Mouse (Mus musculus) layer of hippocampus, postnatal 14 days (tissue): ENCODE measurements around the gene Ap2s1. TPM values are rescaled to one million over a fixed set of nuclear protein-coding genes. Genes with fewer than 3 reads are reported as not detected.

Experiments
- DNase-seq, 2 experiments: peaks; one replicate each; pipeline ENCODE4 v3.0.0; 2021 to 2022; ENCODE audit warnings: low spot score in 2 of 2, mixed read lengths in 1 of 2
- total RNA-seq, 2 experiments: library from RNA; stranded (reverse); gene quantifications; 2 replicates each; pipeline ENCODE4 v1.2.3; 2021

Gene Ap2s1
- total RNA-seq, 2 experiments from 2014 or later, result 337 to 357 TPM

DNA sequence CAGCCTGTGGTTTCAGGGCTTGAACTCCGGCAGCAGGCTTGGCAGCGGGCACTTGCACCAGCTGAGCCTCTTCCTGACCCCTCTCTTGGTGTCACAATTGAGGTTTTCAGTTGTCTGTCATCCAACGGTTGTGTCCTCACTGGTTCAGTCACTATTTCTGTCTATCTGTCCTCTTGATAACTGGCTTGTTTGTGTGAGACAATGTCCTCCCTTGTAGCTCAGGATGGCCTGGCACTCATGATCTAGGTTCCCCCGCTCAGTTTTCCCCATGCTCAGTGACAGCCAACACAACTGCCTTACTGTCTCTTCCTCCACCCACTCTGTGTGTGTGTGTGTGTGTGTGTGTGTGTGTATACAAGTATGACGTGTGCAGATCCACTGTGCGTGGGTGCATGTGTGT is 9.4 kb downstream of the Ap2s1 start:
- DNase-seq, result no peak

GRCm38 (mm10) chr7:16752016-16752415 is 13.8 kb downstream of the Ap2s1 start:
- DNase-seq, result no peak

DNA sequence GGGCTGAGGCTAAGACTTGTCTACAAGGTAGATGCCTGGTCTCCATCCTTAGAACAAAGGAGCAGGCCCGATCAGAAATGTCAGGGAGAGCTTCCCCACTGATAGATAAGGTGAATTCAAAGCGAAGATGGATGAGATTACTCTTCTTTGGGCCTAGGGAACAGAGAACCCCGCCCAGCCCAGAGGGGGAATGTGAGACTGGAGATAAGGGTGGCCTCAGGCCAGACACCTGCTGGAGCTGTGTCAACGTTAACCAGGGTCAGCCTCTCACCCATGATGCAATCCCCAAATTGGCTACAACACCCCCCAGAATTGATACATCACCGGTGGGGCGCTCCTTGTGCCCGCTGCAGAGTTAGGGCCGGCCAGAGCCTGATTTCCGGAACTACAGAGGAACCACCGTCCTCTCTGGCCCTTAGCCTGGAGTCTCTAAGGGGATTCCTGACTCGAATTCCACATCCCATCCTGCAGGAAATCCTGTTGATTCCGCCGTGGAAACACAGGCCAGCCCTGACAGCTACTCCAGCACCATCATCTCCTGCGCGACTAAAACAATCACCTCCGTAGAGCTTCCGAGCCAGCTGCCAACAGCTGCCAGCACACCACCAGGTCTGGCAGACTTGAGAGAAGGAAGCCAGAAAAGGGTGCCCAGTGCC is 17.3 kb downstream of the Ap2s1 start:
- DNase-seq, result no peak

- DNase-seq, result no peak
These were observed 20.8 kb downstream of the Ap2s1 start for GRCm38 (mm10) chr7:16758872-16759574.

DNA sequence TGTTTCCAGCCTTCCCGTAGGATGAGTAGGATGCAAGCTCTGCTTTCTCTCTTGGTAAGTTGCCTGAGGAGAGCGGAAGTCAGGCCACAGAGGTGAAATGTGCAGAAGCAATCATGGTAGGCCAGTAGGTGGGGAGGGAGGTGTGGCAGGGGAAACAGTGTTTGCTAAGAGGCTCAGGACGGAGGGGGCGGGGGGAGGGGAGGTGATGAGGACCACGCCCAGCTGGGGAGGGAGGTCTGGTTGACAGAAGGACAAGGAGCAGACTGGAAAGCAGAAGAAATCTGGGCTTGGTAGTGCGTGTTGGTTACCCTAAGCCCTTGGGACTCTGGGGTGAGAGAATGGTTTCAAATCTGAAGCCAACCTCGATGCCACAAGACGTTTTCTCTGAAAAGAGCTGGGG is 22.1 kb downstream of the Ap2s1 start:
- DNase-seq, result no peak

- no peak for DNase-seq
These were observed 22.8 kb downstream of the Ap2s1 start for GRCm38 (mm10) chr7:16761005-16761481.

- DNase-seq, result no peak
These were observed 23.4 kb downstream of the Ap2s1 start for GRCm38 (mm10) chr7:16761630-16762029.

- DNase-seq, result no peak
These were observed 25.4 kb downstream of the Ap2s1 start for GRCm38 (mm10) chr7:16763463-16764218.

DNA sequence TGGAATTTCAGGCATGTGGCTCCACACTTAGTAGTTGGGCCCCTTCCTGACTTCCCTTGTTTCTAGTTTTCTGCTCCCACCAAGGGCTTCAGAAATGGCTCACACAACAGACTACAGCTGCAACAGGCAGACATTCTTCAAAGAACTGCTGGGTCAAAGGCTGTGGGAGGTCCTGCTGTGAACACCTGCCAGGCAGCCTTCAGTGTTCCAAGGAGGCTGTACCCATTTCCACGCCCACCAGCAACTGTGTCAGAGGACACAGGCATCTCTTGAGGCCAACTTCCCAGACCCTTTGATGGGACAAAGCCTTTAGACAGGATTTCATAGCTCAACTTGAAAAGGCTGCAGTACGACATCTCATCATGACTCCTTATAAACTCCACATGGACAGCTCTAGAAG is 28.2 kb downstream of the Ap2s1 start:
- DNase-seq, result no peak

GRCm38 (mm10) chr7:16775888-16776287 is 37.7 kb downstream of the Ap2s1 start:
- DNase-seq, result no peak

DNA sequence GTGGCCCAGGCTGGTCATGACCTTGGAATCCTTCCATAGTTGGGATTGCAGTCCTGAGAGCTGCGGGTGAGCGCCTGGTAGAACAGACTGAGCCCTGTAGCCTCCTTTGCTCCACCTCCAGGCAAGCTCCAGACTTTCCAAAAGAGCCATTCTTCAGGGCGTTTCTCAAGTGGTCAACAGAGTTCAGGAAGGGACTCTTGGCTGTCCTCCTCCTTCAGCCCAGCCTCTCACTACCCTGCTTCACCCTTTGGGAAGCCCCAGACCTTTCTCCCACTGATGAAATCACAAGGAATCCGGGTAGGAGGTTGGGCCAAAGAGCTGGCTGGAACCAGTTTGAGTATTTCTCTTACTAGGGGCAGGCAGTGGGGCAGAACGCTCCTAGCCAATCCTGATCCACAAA is 41.9 kb downstream of the Ap2s1 start:
- DNase-seq, result no peak

DNA sequence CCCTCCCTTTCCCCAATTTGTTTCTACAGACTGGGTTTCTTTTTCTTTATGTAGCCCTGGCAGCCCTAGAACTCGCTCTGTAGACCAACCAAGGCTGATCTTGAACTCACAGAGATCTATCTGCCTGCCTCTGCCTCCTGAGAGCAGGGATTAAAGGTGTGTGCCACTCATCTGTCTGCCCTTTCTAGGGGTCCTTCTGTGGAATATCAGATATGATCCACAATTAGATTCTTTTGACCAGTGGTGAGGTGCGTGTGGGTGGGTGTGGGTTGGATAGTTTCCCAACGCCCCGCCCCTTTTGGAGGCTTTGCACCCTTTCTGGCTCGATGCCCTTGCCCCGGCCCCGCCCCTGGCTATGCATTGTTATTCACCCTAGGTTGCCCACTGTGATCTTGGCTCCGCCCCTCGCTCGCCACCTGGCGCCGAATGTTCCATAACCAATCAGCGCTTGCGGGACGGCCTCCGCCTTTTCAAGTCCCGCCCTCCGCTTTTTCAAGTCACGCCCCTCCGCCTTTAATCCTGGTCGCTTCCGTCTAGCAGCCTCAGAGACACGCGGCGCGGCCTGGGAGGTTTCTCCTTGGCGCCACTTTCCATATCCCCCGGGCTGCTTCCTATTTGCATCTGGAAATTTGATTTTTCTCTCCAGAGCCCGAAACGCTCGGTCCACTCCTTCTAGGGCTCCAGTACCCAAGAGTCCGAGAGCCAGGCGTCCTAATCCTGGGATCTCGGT is 42.8 kb downstream of the Ap2s1 start, which contains the start of gene Slc1a5:
Gene Slc1a5 (plus strand): TSS at position 516 of the 730 bp plus-strand sequence.
- peak; percentile 53 to 76 for DNase-seq

DNA sequence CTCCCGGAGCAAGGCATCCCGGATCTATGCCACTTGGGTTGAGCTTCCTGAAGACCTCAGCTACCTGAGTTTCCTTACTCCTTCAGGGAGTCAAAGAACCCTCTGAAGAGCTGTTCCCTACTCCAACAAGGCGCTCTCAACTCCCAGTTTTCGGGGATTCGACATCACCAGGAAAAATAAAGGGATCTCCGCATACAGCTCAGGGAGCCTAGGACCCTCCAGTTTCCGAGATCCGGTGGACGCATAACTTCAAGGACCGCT is 43.3 kb downstream of the Ap2s1 start:
- DNase-seq, result no peak

- no peak for DNase-seq
These were observed 43.8 kb downstream of the Ap2s1 start for GRCm38 (mm10) chr7:16781816-16782554.

DNA sequence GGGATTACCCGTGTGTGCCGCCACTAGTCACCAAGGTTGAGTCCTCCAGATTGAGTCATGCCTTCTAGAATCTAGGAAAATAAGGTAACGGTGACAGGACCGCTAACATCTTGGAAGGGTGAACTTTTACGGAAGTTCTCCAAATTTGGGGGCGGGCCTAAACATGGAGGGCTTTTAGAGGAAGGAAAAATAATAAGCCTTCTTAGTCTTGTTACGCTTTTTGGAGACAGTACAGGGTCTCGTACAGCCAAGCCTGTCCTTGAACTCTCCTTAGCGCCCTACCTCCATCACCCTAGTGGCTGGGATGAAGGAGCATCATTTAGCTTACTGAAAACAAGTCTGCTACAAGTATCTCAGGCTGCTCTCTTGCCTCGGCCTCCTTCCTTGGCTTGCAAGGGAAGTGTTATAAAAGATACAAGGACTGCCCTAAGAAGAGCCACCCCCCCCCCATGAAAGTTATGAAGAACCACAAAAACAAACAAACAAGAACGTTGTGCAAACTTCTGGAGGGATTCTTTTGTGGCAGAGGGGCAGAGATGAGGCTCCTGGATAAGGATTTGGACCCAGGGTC is 44.4 kb downstream of the Ap2s1 start:
- no peak for DNase-seq

- no peak for DNase-seq
These were observed 45.0 kb downstream of the Ap2s1 start for GRCm38 (mm10) chr7:16783224-16783688.

GRCm38 (mm10) chr7:16783758-16784415 is 45.7 kb downstream of the Ap2s1 start:
- no peak for DNase-seq

- DNase-seq, result no peak
These were observed 46.3 kb downstream of the Ap2s1 start for GRCm38 (mm10) chr7:16784498-16784976.

GRCm38 (mm10) chr7:16785541-16786083 is 47.4 kb downstream of the Ap2s1 start:
- no peak for DNase-seq
